Mouse (Mus musculus): Measurements from ENCODE around the gene Dguok. TPM values are rescaled to one million over a fixed set of nuclear protein-coding genes. Genes with fewer than 3 reads are reported as not detected.

Gene Dguok
- total and polyA plus RNA-seq, 3 experiments = 8.7 to 16.7 (median 11.5) TPM

DNA sequence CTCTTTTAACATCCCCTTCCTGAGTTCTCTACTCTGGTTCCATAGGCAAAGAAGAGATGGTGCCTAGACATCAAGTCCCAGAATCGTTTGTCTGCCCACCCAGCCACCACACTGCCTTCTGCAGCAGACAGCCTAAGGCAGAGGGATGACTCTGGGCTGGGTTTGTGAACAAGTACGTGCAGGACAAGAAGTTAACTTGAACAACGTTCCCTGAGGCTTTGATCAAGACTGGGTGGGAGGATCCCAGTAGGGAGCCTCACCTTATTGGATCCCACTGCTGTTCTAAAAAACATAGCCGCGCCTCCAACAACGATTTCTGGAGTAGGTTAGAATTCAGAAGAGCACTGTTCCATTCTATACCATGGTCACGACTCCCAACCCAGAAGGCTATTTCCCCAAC, 59.7 kb downstream of the Dguok start:
- H3K9me3 ChIP-seq (replicated peaks; ENCODE audit: low read length) = no peaks in the 10 kb centered on the region
- H3K36me3 ChIP-seq (replicated peaks in 1 of 2; ENCODE audit: control insufficient read depth in 1 of 2, insufficient read depth in 1 of 2, low read length in 1 of 2) = peaks cover 0 to 65% of the 10 kb centered on the region in 2 experiments
- dilution Hi-C loops (cut with MboI; ENCODE audit: extremely low pct_ligation_motif_present, extremely low pct_unique_long_range_greater_than_20kb, low sequenced_read_pairs) = no loop called here
- TF ChIP-seq ETS1 (conservative IDR thresholded peaks at IDR 0.05; ENCODE audit: low read depth, low read length) (no peak), TBP (conservative IDR thresholded peaks at IDR 0.05; ENCODE audit: low read depth, low read length) (no peak), EP300 (IDR thresholded peaks at IDR 0.05; ENCODE audit: low read length) (no peak), CHD1 (IDR thresholded peaks at IDR 0.05; ENCODE audit: low read depth, low read length) (no peak), ZNF384 (IDR thresholded peaks at IDR 0.05; ENCODE audit: low read depth, low read length) (no peak), MAFK (IDR thresholded peaks at IDR 0.05; ENCODE audit: insufficient replicate concordance, low read length) (no peak)
- no peaks in the 10 kb centered on the region for H3K79me2 ChIP-seq (replicated peaks; ENCODE audit: control insufficient read depth, extremely low read depth, insufficient read depth, poor library complexity, severe bottlenecking)
- in situ Hi-C loops (cut with MboI; ENCODE audit: low pct_ligation_motif_present, low pct_unique_long_range_greater_than_20kb, low sequenced_read_pairs) = no loop called here
- no peak overlapping the region for H3K27ac ChIP-seq (ENCODE audit: insufficient read depth, low read depth)
- H3K4me3 ChIP-seq (replicated peaks in 1 of 3; ENCODE audit: low read depth in 2 of 3, low read length in 2 of 3, poor library complexity in 1 of 3) = no peak overlapping the region
- H3K9ac ChIP-seq (ENCODE audit: insufficient read depth, low read depth) = no peak overlapping the region
- no peak for DNase-seq (ENCODE audit: extremely low read depth)
- no peak overlapping the region for H3K4me2 ChIP-seq (ENCODE audit: insufficient read depth, low read depth, poor library complexity, severe bottlenecking)
- H3K4me1 ChIP-seq (ENCODE audit: control insufficient read depth in 1 of 2, insufficient read depth in 2 of 2) = peaks cover 8 to 67% of the 10 kb centered on the region in 2 experiments
- H3K27me3 ChIP-seq (replicated peaks) = no peaks in the 10 kb centered on the region

GRCm38 (mm10) chr6:83445796-83446195, 61.0 kb downstream of the Dguok start:
- Histone ChIP-seq H3K4me2 (ENCODE audit: insufficient read depth, low read depth, poor library complexity, severe bottlenecking) (no peak overlapping the region), H3K9ac (ENCODE audit: insufficient read depth, low read depth) (no peak overlapping the region), H3K27ac (ENCODE audit: insufficient read depth, low read depth) (no peak overlapping the region), H3K79me2 (replicated peaks; ENCODE audit: control insufficient read depth, extremely low read depth, insufficient read depth, poor library complexity, severe bottlenecking) (no peaks in the 10 kb centered on the region), H3K9me3 (replicated peaks; ENCODE audit: low read length) (no peaks in the 10 kb centered on the region), H3K4me1 (ENCODE audit: control insufficient read depth in 1 of 2, insufficient read depth in 2 of 2) (peaks cover 5 to 59% of the 10 kb centered on the region in 2 experiments), H3K36me3 (replicated peaks in 1 of 2; ENCODE audit: control insufficient read depth in 1 of 2, insufficient read depth in 1 of 2, low read length in 1 of 2) (peaks cover 0 to 62% of the 10 kb centered on the region in 2 experiments), H3K27me3 (replicated peaks) (no peaks in the 10 kb centered on the region), H3K4me3 (replicated peaks in 1 of 3; ENCODE audit: low read depth in 2 of 3, low read length in 2 of 3, poor library complexity in 1 of 3) (no peak overlapping the region)
- dilution Hi-C loops (cut with MboI; ENCODE audit: extremely low pct_ligation_motif_present, extremely low pct_unique_long_range_greater_than_20kb, low sequenced_read_pairs) (no loop called here), in situ Hi-C loops (cut with MboI; ENCODE audit: low pct_ligation_motif_present, low pct_unique_long_range_greater_than_20kb, low sequenced_read_pairs) (no loop called here)
- no peak for DNase-seq (ENCODE audit: extremely low read depth)
- no peak for TF ChIP-seq KAT2A (IDR thresholded peaks at IDR 0.05; ENCODE audit: insufficient replicate concordance, low read length)
- no peak for TF ChIP-seq USF1 (IDR thresholded peaks at IDR 0.05; ENCODE audit: low read depth, low read length)
- TF ChIP-seq CHD2 (IDR thresholded peaks at IDR 0.05; ENCODE audit: low read length) = no peak
- no peak for TF ChIP-seq TBP (conservative IDR thresholded peaks at IDR 0.05; ENCODE audit: low read depth, low read length)
- no peak for TF ChIP-seq NRF1 (IDR thresholded peaks at IDR 0.05; ENCODE audit: low read depth, low read length)
- TF ChIP-seq HCFC1 (IDR thresholded peaks at IDR 0.05; ENCODE audit: low read depth, low read length) = no peak

- dilution Hi-C loops (cut with MboI; ENCODE audit: extremely low pct_ligation_motif_present, extremely low pct_unique_long_range_greater_than_20kb, low sequenced_read_pairs) (no loop called here), in situ Hi-C loops (cut with MboI; ENCODE audit: low pct_ligation_motif_present, low pct_unique_long_range_greater_than_20kb, low sequenced_read_pairs) (no loop called here)
- no peak for DNase-seq (ENCODE audit: extremely low read depth)
- Histone ChIP-seq H3K9ac (ENCODE audit: insufficient read depth, low read depth) (no peak overlapping the region), H3K27me3 (replicated peaks) (no peaks in the 10 kb centered on the region), H3K27ac (ENCODE audit: insufficient read depth, low read depth) (no peak overlapping the region), H3K36me3 (replicated peaks in 1 of 2; ENCODE audit: control insufficient read depth in 1 of 2, insufficient read depth in 1 of 2, low read length in 1 of 2) (peaks cover under 1 to 56% of the 10 kb centered on the region in 2 experiments), H3K4me2 (ENCODE audit: insufficient read depth, low read depth, poor library complexity, severe bottlenecking) (no peak overlapping the region), H3K4me1 (ENCODE audit: control insufficient read depth in 1 of 2, insufficient read depth in 2 of 2) (peaks cover 10 to 54% of the 10 kb centered on the region in 2 experiments), H3K79me2 (replicated peaks; ENCODE audit: control insufficient read depth, extremely low read depth, insufficient read depth, poor library complexity, severe bottlenecking) (no peaks in the 10 kb centered on the region), H3K4me3 (replicated peaks in 1 of 3; ENCODE audit: low read depth in 2 of 3, low read length in 2 of 3, poor library complexity in 1 of 3) (no peak overlapping the region), H3K9me3 (replicated peaks; ENCODE audit: low read length) (no peaks in the 10 kb centered on the region)
- no peak for TF ChIP-seq TCF12 (IDR thresholded peaks at IDR 0.05; ENCODE audit: low read depth, low read length)
- no peak for TF ChIP-seq ZC3H11A (IDR thresholded peaks at IDR 0.05; ENCODE audit: low read depth, low read length)
- no peak for TF ChIP-seq MAFK (IDR thresholded peaks at IDR 0.05; ENCODE audit: insufficient replicate concordance, low read length)
- no peak for TF ChIP-seq TBP (conservative IDR thresholded peaks at IDR 0.05; ENCODE audit: low read depth, low read length)
- TF ChIP-seq MAZ (IDR thresholded peaks at IDR 0.05; ENCODE audit: low read depth, low read length) = no peak
- no peak for TF ChIP-seq ELF1 (IDR thresholded peaks at IDR 0.05; ENCODE audit: low read depth, low read length)
Observed at GRCm38 (mm10) chr6:83443441-83444340, 63.1 kb downstream of the Dguok start.

Measured in CH12.LX (cell line).